Mouse (Mus musculus) adrenal gland, adult 18-20 months (tissue): ENCODE results near the gene Msh2. TPM values are rescaled to one million over a fixed set of nuclear protein-coding genes. Genes with fewer than 3 reads are reported as not detected.

Source experiments
- DNase-seq, 2 experiments: peaks; one replicate each; pipeline ENCODE4 v3.0.0; 2021 to 2022; ENCODE audit warnings: low spot score in 2 of 2
- total RNA-seq, 2 experiments: library from RNA; stranded (reverse); gene quantifications; 1 replicate in 1 of 2; 2 replicates in 1 of 2; pipeline ENCODE4 v1.2.3; 2021

Gene Msh2
- total RNA-seq, 2 experiments from 2014 or later = 11.6 to 13.8 TPM

DNA sequence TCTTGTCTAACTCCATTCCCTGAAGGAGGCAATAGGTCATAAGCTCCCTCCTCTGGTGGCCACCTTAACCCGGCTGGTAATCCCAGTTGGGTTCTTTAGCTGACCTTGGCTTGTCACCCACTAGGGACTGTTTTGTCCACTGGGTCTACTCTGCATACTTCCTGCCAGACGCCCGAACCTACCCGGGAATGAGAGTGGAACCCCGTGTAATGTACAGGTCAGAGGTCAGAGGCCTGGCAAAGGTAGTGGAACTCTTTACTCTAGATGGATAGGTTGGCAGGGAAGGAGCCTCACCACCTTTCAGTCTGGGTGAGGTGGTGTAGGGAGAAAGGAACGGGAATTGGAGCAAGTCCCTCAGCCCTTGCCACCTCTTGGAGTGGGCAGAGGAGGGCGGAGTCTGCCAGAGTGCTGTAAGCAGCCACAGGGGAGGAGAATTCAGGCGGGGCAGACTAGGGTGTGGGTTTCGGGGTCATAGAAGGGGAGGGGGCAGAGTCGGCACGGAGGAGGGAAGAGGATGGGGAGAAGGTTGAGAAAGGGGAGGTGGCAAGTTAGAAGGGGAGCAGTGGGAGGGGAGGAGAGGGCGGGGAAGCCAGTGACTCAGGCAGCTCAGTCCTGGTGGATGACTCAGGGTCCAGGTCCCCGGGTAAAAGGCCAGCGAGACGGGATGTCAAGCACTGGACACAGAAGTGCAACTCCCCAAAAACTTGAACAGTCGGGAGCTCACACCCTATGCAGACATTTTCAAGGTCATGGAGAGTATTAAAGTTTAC, 27.1 kb downstream of the Msh2 start:
- no peak for DNase-seq

DNA sequence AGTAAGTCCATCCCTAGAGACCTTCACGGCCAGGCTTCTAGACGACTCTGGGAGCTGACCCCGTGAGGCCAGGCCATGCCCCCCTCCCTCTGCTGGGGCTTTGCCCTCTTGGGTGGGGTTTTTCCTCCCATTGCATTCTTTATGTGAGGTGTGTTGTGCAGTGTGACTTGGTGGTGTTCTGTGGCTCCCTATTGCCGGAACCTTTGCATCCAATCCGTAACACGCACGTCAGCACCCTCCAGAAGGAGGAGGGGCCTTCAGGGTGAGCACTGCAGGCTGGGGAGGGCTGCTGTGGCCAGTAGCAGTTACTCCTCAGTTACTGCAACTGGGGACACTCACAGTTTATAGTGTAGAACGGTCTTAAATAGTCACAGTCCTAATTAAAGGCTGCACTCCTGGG, 28.0 kb downstream of the Msh2 start:
- DNase-seq = no peak

DNA sequence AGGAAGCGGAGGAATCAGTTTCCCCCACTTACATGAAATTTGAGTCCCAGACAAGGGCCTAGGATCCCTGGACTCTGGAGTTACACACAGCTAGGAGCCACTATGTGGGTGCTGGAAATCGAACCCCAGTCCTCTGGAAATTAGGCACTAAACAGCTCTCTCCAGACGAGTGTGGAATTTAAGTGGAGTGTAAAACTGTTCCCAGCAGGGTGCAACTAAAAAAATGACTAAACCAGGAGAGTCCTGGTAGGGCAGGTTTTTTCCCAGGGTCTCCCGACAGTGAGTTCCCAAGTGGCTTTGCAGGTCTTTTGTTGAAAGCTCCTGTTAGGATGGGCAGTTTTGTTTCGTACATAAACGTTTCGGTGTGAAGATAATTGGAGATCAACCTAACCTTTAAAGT, 52.6 kb downstream of the Msh2 start:
- no peak for DNase-seq

DNA sequence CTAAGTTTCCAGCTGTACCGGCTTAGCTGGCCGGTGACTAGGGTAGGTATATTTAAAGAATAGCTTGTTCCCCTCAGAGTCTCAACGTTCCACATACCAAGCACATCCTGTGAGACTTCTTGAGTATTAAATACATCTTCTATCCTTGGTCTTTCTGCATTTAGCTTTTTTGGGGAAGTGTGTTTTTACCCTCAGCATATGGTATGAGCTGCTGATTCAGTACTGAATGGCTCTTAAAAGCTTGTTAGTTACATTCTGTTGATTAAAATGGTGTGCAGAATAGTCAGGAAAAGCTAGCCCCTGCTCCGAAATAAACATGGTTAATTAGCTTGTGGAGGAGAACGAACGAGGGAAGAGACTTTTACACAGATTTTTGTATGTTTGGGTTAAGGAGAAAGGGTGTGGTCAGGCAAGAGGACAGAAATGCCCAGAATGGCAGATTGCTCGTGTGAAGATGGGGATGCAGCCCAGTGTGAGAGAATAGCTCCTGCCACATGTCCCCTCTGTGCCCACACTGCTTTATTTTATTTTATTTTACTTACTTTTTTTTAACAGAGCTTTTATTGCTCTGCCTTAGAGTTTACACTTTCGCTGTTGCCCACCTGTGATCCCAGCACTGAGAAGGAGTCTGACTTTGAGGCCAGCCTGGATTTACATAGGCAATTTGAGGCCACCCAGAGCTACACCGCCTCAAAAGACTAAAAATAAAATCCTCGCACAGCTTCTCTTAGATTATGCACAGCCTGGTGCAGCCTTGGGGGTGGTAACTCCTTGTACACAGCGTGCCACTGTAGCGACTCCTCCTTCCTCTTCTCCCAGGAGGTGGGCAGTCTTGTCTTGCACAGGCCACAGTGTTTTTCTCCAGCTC, 54.6 kb downstream of the Msh2 start:
- no peak for DNase-seq

DNA sequence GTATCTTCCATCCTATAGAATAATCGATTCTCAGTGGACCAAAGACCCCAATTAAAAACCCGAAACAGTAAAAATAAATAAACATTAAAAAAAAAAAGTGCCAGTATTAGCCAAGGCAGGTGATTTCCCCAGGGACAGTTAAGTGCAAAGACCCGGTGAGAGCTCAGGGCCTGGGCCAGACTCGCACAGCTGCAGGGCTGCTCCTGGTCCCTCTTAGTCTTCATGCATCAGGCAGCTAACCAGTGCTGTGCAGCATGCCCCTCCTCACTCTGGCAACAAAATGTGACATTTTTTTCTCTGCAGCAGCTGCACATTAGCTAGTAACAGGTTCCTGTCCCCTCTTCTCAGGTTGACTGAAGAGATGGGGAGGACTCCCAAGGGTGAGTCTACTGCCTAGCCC, 59.8 kb downstream of the Msh2 start:
- DNase-seq = no peak

DNA sequence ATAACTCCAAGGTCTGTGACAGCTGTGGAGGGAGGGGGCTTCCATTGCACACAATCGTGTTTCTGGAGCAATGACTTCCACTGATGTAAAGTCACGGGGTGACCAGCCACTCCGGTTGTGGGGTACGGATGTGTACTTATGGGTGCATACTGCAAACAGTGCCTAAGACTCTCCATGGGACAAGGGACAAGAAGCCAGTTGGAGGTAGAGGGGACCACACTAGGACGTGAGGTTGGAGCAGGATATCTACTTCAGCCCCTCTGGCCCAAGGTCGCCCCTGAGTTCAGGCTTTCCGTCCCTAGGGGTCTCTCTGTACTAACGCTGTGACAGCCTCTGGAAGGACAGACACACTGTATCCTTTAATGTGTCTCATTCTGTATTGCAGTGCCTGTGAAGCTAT, 62.3 kb downstream of the Msh2 start:
- DNase-seq = no peak

DNA sequence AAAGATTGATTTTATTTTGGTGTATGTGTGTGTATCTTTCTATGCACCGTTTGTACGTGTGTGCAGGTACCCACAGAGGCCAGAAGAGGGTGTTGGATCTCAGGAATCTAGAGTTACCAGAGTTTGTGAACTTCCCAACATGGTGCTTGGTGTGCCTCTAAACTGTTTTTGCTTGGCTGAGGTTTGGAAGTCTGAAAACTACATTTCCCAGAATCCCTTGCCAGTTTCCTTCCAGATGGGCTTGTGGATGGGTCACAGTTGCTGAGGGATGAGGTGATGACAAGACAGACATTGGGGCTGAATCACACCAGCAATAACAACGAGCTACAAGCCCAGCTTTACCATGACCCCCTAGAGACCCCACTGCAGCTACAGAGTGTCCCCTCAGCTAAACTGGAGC, 65.0 kb downstream of the Msh2 start:
- DNase-seq = no peak

DNA sequence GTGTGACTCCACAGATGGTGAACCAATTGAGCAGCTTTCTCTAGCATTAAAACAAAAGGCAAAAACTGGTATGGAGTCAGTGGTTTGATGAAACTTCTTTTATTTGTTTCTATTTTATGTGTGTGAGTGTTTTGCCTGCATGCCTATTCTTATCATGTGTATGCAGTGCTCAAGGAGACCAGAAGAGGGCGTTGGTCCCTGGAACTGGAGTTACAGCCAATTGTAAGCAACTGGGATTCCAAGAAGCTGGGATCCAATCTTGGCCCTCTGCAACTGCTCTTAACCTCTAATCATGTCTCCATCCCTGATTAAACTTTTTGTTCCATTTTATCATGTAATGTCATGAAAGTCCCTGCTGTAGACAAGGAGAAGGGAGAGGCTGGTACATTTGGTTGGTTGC, 67.7 kb downstream of the Msh2 start:
- no peak for DNase-seq

DNA sequence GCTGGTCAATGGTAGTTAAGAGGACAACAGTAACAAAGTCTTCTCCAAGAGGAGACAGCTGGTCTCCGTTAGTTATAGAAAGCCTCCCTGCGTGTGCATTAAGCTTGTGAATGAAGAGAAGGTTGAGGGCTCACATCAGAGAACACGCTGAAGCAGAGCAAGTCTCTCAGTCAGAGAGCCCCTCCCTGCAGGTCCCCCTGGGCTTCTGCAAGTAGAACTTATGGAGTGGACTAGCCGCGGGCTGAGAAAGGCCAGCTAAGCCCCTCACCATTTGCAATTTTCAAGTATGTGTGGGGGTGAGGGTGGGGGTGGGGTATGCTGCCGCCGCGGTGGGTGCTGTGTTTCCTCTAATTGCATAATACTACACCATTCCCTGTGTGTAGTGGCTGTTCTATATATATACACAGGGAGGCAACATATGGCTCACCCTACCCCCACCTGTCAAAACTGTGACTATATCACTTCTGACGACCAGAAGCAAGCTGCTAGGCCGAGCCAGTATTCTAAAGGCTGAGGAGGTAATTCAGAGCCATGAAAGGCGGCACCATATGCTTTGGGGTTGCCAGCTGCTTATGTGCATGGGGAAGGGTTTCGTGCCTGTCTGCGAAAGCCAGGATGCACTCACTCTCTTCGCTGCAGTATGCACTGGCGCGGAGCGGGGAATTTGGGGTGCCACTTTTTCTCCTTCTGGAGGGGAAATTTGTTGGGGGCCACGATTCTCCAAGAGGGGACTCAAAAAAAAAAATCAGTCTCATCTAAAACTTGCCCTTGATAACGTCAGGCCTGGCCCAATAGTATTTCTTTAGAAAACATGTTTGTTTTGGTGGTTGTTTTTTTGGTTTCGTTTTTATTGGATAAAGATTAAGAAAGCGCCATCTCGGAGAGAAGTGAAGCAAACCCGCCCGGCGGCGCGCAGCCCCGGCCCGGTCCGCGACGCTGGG, 73.1 kb downstream of the Msh2 start:
- DNase-seq = no peak

DNA sequence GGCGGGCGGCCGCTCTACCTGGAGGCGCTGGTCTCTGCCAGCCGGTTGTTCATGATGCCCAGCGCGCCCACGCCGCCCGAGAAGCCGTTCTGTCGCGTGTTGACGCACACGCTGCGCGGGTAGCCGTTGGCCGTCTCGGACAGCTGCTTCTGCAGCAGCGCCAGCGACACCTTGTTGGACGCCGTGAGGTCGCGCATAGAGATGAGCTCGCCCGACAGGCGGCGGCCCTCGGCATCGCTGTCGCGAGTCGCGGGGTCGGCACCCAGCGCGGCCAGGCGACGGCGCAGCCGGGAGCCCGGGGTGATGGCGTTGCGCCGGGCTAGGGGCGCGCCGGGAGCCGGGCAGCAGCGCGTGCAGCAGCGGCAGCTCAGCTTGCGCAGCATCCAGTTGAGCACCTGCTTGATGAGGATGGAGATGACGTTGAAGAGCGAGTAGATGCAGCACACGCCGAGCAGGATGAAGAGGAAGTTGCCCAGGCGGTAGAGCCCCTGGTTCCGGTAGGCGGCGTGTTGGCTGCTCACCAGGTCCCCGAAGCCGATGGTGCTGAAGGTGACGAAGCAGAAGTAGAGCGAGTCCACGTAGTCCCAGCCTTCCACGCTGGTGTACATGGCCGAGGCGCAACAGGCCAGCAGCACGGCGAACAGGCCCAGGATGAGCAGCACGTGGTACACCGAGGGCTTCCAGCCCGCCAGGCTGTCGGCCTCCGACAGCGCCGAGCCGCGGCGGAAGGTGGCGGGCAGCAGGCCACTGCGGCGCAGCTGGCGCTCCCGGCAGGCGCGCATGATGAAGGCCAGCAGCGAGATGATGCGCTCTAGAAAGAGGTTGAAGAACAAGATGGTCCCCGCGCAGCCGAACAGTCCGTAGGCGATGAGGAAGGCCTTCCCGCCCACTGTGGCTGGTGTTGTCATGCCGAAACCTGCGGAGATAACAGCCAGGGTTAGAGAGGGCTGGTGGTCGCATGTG, 74.1 kb downstream of the Msh2 start:
- DNase-seq = peak; percentile 25 to 28

DNA sequence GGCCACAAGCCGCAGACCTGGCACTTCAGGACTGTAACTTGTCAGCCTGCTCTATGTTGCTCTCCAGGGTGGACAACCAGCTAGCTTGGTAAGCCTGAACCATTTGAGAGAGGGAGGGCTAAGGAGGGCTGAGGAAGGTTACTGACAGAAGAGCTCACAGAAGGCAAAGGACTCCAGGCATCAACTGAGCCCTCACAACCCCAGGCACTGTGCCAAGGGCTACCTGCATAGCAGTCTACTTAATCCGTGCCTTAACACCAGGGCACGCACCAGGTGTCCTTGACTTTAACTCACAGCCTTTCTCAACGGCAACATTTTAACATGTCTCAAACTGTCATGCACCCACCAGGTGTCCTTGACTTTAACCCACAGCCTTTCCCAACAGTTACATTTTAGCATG, 88.2 kb downstream of the Msh2 start:
- no peak for DNase-seq

DNA sequence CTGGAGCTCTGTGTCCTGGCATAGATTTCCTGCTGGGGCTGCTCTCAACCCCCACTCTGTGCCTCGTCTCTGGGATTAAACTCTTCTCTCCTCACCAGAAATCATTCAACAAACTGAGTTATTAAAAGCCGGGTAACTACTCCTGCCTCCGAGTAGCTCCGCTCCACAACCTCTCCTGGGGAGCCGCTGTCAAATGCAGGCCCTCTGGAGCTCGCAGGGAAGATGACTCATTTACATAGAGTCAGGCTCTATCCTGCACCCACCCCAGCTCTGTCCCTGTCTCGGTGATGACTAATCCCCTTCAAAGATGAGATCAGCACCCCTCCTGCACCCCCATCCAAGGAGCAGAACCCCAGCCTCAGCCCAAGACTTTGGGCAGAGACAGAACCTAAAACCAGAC, 91.0 kb downstream of the Msh2 start:
- no peak for DNase-seq

DNA sequence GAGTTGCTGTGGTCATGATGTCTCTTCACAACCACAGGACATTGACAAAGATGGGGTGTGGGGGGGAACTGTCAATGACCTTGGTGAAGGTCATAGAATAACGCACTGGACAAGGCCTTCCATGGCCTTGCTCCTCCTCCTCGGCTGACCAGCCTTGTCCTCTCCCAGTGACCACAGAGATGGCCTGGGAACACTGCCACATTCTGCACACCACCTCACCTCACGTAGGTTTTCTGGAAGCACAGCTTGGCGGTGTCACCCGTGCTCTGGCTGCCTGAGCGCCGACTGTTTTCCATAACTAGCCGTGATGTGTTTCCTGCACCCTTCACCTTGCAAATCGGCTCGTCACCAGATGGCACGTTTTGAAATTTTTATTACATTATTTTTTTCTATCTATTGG, 92.9 kb downstream of the Msh2 start:
- no peak for DNase-seq

DNA sequence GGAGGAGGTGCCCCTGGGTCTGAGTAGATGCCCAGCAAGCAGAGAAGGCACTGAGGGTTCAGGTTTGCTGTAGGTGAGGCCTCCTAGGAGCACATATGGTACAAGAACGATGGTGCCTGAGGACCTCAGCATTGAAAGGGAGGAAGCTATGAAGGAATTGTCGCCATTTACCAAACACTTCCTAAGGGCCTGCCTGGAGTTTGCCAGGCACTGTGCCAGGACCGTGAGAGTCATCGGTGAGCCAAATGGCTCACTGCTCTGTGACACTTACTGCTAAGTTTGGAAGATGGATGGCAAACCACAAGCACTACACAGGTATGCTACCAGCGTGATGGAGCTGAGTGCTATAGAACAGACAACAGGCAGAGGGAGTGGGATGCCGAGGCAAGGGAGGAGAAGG, 94.8 kb downstream of the Msh2 start:
- DNase-seq = no peak

DNA sequence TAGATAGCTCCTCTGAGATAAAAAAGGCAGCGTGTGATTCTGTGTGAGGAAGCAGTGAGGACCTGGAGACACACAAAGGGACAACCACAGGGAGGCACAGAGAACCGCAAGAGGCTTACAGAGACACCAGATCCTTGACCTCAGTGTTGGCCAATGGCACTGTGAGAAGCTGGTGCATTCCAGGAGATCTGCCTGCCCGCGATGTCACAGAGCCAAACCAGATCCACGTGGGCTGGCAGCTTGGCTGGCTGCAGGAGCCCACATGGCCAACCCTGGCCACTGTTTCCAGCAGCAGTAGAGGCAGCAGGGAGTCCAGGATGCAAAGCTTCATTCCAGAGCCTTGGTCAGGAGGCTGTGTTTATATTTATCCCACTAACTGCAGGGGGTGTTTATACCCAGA, 98.6 kb downstream of the Msh2 start:
- DNase-seq = no peak

DNA sequence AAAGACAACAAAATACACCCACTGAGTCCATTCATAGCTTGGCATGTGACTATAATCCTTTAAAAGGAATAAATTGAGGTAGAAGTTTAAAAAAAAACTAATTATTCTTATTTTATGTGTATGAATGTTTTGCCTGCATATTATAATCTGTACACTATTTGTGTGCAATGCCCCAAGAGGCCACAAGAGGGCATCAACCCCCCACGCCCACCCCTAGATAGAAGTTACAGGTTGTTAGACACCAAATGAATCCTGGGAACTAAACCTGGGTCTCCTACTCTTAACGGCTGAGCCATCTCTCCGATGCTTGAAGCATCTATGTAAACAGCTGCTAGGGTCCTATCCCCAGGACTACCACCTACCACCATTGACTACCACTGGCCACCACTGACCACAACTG, 101.0 kb downstream of the Msh2 start:
- DNase-seq = no peak
